Mouse (Mus musculus) thymus, adult 2 months (tissue): ENCODE results near the gene Mc1r. TPM values are rescaled to one million over a fixed set of nuclear protein-coding genes. Genes with fewer than 3 reads are reported as not detected.
A peak's percentile ranks its signal among the peaks of the same experiment; 100 is the strongest.

Experiments
- DNase-seq: peaks from one replicate; pipeline ENCODE4 v3.0.0; 2021
- H3K27ac ChIP-seq: fragments of 200-500 bp; 2 replicates; pipeline ENCODE4 v1.5.1; 2012; ENCODE audit warnings: low read length, control low read depth; ENCODE audit not compliant: control insufficient read depth, insufficient read depth
- H3K27me3 ChIP-seq: fragments of 200-500 bp; 2 replicates; pipeline ENCODE4 v1.6.1; 2012; ENCODE audit warnings: mild to moderate bottlenecking, low read length, moderate library complexity, mixed read lengths; ENCODE audit not compliant: control insufficient read depth, insufficient read depth
- H3K36me3 ChIP-seq: fragments of 200-500 bp; 2 replicates; pipeline ENCODE4 v1.6.1; 2012; ENCODE audit warnings: mild to moderate bottlenecking, low read length, moderate library complexity; ENCODE audit not compliant: control insufficient read depth, insufficient read depth
- H3K4me1 ChIP-seq: fragments of 200-500 bp; replicated peaks from 2 replicates; pipeline ENCODE4 v1.6.1; 2012; ENCODE audit warnings: low read length; ENCODE audit not compliant: control insufficient read depth, insufficient read depth
- H3K4me3 ChIP-seq: fragments of 200-500 bp; 2 replicates; pipeline ENCODE4 v1.5.1; 2012; ENCODE audit warnings: mild to moderate bottlenecking, low read length, control low read depth, moderate library complexity; ENCODE audit not compliant: control insufficient read depth, insufficient read depth
- CTCF ChIP-seq: fragments of 200-500 bp; IDR thresholded peaks from 2 replicates; pipeline ENCODE4 v1.5.1; 2012; ENCODE audit warnings: mild to moderate bottlenecking, control low read depth, low read length, moderate library complexity, borderline replicate concordance; ENCODE audit not compliant: control insufficient read depth, poor library complexity, insufficient read depth; ENCODE audit errors: extremely low read depth
- POLR2A ChIP-seq: fragments of 200-500 bp; IDR thresholded peaks from 2 replicates; pipeline ENCODE4 v1.6.1; 2012; ENCODE audit warnings: mild to moderate bottlenecking, low read length, control low read depth, moderate library complexity; ENCODE audit not compliant: control insufficient read depth, poor library complexity, insufficient read depth; ENCODE audit errors: extremely low read depth
- WGBS: fragments of 180-500 bp; shearing (Covaris S2); methylation state at CpG from one replicate; pipeline ENCODE4 v1.1.7; 2018; 5-methylcytosine and 5-hydroxymethylcytosine counted together
- polyA plus RNA-seq: library from polyadenylated mRNA; depleted of rRNA; stranded (reverse); fragments of >200 nt; gene quantifications from 2 replicates; pipeline ENCODE4 v1.2.3, GENCODE M21; 2012

The Mc1r gene
- polyA plus RNA-seq, 1 experiment, result 0.34 TPM

DNA sequence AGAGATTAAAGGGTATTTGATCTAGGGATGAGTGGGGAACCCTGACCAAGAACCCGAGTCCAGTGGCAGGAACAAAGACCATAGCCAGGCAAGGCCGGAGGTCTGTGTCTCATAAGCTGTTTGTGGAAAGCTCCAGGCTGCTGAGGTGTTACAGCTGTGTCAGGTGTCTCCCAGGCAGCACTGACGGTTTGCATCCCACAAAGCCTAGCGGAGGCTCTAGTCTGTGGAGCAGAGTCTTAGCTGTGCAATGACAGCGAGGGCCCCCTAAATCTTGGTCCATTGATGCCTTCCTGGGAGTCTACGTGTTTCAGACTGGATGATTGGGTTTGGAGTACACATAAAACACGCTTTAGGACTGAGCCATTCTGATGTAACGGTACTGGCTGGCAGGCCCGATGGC, 5.0 kb upstream of the Mc1r start:
- 43% methylated on average over 9 of the region's 9 CpGs for WGBS
- Histone ChIP-seq H3K27me3 (no peaks in the 10 kb centered on the region), H3K4me3 (no peak overlapping the region), H3K36me3 (peaks cover 10% of the 10 kb centered on the region; the same call in 1 of the 2 replicates), H3K27ac (peak overlapping the region; percentile 70), H3K4me1 (peaks cover 97% of the 10 kb centered on the region)
- TF ChIP-seq POLR2A, result no peak
- no peak for DNase-seq

DNA sequence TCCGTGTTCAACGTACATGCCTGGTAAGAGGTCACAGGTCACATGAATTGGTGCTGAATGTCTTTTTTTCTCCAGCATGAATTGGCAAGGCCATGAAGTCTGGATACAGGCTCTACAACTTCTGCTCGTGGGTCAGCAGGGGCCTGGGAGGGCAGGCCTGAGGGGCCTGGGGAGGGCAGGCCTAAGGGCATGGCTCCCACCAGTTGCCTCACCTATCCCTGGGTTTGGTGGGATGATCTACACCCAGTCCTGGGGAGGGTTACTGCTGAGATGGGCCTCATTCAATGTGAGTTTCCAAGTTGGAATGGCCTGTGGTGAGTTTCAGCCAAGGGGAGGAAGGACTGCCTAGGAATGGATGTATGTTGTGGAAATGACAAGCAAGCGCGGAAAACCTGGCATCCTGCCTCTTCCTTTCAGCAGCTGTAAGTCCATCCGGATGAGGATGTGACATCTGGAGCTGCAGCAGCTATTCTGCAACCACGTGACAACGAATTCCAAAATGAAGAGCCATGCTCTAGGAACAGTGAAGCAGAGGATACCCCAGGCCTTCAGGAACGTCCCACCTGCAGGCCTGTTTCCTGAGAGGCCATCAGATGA, 4.1 kb upstream of the Mc1r start:
- Histone ChIP-seq H3K27me3 (no peaks in the 10 kb centered on the region), H3K36me3 (peaks cover 6% of the 10 kb centered on the region; the same call in 1 of the 2 replicates), H3K27ac (peak overlapping the region; percentile 70), H3K4me3 (no peak overlapping the region), H3K4me1 (peaks cover 97% of the 10 kb centered on the region)
- TF ChIP-seq POLR2A, result no peak
- TF ChIP-seq CTCF, result no peak
- DNase-seq, result no peak
- 92% methylated on average over 9 of the region's 9 CpGs for WGBS

DNA sequence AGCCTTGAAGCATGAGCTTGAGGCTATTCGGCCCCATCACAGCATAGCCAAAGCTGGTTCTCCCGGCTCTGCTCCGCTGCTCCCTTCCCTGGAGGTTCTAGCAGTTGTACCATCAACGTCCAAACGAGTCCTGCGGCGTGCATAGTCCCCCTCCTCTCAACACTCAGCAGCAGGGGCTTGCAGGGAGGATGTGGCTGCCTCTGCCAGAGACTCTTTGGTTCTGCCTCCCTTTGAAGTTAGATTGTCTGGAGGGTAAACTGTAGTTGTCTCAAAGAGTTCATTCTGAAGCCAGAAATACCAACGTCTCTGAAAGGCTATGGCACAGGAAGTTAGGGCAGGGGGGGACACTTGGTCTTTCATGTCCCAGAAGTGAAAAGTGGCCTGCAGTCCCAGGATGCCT, 2.4 kb upstream of the Mc1r start:
- H3K4me3 ChIP-seq, result peak overlapping the region; percentile 22
- H3K27ac ChIP-seq, result peak overlapping the region; percentile 88
- H3K36me3 ChIP-seq, result 0 out of 2 replicates have a peak, but pooled peaks cover 3% of the 10 kb centered on the region
- no peaks in the 10 kb centered on the region for H3K27me3 ChIP-seq
- H3K4me1 ChIP-seq, result peaks cover 95% of the 10 kb centered on the region
- DNase-seq, result peak; percentile 73
- 2% methylated on average over 8 of the region's 8 CpGs for WGBS
- no peak for TF ChIP-seq POLR2A
- TF ChIP-seq CTCF, result no peak

DNA sequence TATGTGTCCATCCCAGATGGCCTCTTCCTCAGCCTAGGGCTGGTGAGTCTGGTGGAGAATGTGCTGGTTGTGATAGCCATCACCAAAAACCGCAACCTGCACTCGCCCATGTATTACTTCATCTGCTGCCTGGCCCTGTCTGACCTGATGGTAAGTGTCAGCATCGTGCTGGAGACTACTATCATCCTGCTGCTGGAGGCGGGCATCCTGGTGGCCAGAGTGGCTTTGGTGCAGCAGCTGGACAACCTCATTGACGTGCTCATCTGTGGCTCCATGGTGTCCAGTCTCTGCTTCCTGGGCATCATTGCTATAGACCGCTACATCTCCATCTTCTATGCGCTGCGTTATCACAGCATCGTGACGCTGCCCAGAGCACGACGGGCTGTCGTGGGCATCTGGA, 705 bp downstream of the Mc1r start:
- no peak overlapping the region for H3K4me3 ChIP-seq
- peaks cover 3% of the 10 kb centered on the region; the same call in 1 of the 2 replicates for H3K27me3 ChIP-seq
- TF ChIP-seq CTCF (no peak), POLR2A (no peak)
- DNase-seq, result no peak
- WGBS, result 93% methylated on average over 13 of the region's 13 CpGs
- H3K36me3 ChIP-seq, result no peaks in the 10 kb centered on the region
- H3K27ac ChIP-seq, result no peak overlapping the region
- peaks cover 94% of the 10 kb centered on the region for H3K4me1 ChIP-seq

DNA sequence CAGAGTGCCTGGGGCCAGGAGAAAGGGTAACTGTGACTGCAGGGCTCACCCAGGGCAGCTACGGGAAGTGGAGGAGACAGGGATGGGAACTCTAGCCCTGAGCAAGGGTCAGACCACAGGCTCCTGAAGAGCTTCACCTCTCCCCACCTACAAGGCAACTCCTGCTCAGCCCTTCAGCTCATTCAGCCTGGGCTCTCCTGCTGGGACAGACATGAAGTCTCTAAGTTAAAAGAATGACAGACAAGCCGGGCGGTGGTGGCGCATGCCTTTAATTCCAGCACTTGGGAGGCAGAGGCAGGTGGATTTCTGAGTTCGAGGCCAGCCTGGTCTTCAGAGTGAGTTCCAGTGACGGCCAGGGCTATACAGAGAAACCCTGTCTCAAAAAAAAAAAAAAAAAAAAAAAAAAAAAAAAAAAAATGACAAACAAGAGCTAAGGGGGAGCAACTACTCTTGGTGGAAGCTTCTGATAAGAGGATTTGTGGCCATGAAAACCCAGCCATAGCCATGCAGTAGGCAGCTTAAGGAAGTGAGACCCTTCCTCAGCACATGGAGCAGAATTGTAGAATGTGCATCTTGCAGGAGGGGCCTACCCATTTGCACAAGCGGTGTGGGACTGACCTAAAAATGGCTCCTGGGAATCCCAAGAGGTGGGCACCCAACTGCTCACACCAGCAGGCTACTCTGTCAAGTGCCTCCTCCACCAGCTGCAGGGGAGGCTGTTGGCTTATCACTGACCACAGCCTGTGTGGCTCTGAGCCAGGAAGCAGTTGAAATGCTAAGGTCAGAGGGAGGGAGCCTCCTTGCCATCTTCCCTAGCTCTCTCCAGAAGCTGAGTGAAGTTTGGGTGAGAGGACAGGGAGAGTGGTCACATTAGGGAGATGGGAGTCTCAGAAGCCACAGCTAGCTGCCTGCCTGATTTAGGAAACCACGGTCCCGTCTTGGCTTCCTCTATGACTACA, 2.0 kb downstream of the Mc1r start:
- H3K4me3 ChIP-seq, result no peak overlapping the region
- DNase-seq, result no peak
- no peaks in the 10 kb centered on the region for H3K36me3 ChIP-seq
- peaks cover 89% of the 10 kb centered on the region for H3K4me1 ChIP-seq
- no peak for TF ChIP-seq CTCF
- no peak for TF ChIP-seq POLR2A
- H3K27me3 ChIP-seq, result peaks cover 3% of the 10 kb centered on the region; the same call in 1 of the 2 replicates
- no peak overlapping the region for H3K27ac ChIP-seq
- WGBS, result 41% methylated on average over 9 of the region's 9 CpGs

DNA sequence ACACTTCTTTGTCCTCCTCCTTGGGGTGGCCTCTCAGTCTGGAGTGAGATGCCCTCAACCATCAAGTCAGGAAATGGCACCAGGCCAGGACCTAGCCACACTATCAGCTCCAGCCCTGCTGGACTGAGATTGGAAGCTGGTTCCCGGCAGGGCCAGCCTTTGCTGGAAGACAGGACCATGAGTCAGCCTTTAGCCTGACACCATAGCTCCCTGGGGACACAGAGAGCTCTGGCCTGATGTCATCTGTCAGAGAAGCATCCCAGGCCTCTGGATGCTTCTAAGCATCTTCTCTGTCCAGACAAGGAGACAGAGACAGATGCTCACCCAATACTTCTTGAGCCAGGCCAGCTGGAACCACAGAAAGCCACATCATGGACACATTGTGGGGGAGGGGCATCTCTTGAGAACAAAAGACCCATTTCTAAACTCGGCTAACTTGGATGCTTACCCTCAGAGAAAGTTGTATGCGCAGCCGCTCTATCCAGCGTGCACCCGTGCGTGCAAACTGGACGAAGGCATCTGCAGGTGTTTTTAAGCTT, 3.2 kb downstream of the Mc1r start:
- DNase-seq, result no peak
- Histone ChIP-seq H3K27ac (no peak overlapping the region), H3K4me3 (no peak overlapping the region), H3K27me3 (peaks cover 3% of the 10 kb centered on the region; the same call in 1 of the 2 replicates), H3K4me1 (peaks cover 81% of the 10 kb centered on the region), H3K36me3 (no peaks in the 10 kb centered on the region)
- WGBS, result 75% methylated on average over 8 of the region's 8 CpGs
- TF ChIP-seq CTCF (no peak), POLR2A (no peak)
